Mouse (Mus musculus): Measurements from ENCODE around the gene Hsp90ab1.
A peak's percentile ranks its signal among the peaks of the same experiment; 100 is the strongest.

Hsp90ab1 gene

GRCm38 (mm10) chr17:45595736-45596390 lies 22.8 kb upstream of the Hsp90ab1 start:
- peak; percentile 4 for DNase-seq

GRCm38 (mm10) chr17:45594881-45595735 lies 22.0 kb upstream of the Hsp90ab1 start:
- DNase-seq: peak; percentile 65

- DNase-seq: no peak
These were observed 21.1 kb upstream of the Hsp90ab1 start for GRCm38 (mm10) chr17:45594195-45594594.

GRCm38 (mm10) chr17:45593479-45593878 lies 20.4 kb upstream of the Hsp90ab1 start:
- peak; percentile 40 for DNase-seq

- DNase-seq: peak; percentile 57
These were observed 19.7 kb upstream of the Hsp90ab1 start for GRCm38 (mm10) chr17:45592606-45593431.

GRCm38 (mm10) chr17:45591701-45592605 lies 18.9 kb upstream of the Hsp90ab1 start:
- DNase-seq: peak; percentile 57

GRCm38 (mm10) chr17:45590410-45590809 lies 17.3 kb upstream of the Hsp90ab1 start:
- peak; percentile 10 for DNase-seq

- peak; percentile 15 for DNase-seq
These were observed 16.8 kb upstream of the Hsp90ab1 start for GRCm38 (mm10) chr17:45589844-45590243.

- DNase-seq: peak; percentile 4
These were observed 16.2 kb upstream of the Hsp90ab1 start for GRCm38 (mm10) chr17:45589236-45589635.

GRCm38 (mm10) chr17:45588370-45588769 lies 15.3 kb upstream of the Hsp90ab1 start:
- DNase-seq: peak; percentile 6

GRCm38 (mm10) chr17:45586449-45586837 lies 13.4 kb upstream of the Hsp90ab1 start:
- no peak for DNase-seq

- no peak for DNase-seq
These were observed 12.8 kb upstream of the Hsp90ab1 start for GRCm38 (mm10) chr17:45585725-45586448.

GRCm38 (mm10) chr17:45584939-45585678 lies 12.0 kb upstream of the Hsp90ab1 start:
- DNase-seq: peak; percentile 80

GRCm38 (mm10) chr17:45584096-45584896 lies 11.2 kb upstream of the Hsp90ab1 start:
- peak; percentile 86 for DNase-seq

GRCm38 (mm10) chr17:45582715-45583355 lies 9.8 kb upstream of the Hsp90ab1 start:
- DNase-seq: no peak

- no peak for DNase-seq
These were observed 9.1 kb upstream of the Hsp90ab1 start for GRCm38 (mm10) chr17:45582188-45582587.

GRCm38 (mm10) chr17:45581567-45581983 lies 8.5 kb upstream of the Hsp90ab1 start:
- DNase-seq: peak; percentile 85

GRCm38 (mm10) chr17:45580958-45581477 lies 7.9 kb upstream of the Hsp90ab1 start:
- DNase-seq: peak; percentile 60

- DNase-seq: peak; percentile 67
These were observed 6.5 kb upstream of the Hsp90ab1 start for GRCm38 (mm10) chr17:45579554-45579953.

Data from kidney, adult 9 months (tissue).